Mouse (Mus musculus) CH12F3 (cell line): ENCODE measurements around the gene Tada2a.

ENCODE experiments used
- in situ Hi-C: fragments of 300-500 bp; cut with MboI; formaldehyde crosslinking; loops from 2 replicates; pipeline ENCODE4 v1.14.3; 2020; ENCODE audit warnings: low sequenced_read_pairs

Tada2a gene

DNA sequence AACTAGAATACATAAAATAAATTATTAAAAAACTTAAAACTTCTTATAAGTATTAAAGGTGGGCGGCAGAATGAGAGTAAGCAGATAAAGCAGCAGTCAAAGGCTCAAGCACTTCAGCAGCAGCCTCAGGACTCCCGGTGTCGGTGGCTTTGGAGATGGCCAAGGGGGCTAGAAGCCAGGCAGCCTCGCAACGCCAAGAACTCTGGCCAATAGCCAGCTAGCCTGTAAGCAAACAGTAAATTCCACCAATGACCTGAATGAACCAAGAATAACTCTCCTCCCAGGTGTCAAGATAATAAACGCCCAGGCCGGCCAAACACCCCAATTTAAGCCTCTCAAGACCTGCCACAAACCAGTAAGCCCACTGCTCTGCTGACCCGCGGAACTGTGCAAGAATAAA lies 13.8 kb downstream of the Tada2a start:
- in situ Hi-C loops: no loop called here

DNA sequence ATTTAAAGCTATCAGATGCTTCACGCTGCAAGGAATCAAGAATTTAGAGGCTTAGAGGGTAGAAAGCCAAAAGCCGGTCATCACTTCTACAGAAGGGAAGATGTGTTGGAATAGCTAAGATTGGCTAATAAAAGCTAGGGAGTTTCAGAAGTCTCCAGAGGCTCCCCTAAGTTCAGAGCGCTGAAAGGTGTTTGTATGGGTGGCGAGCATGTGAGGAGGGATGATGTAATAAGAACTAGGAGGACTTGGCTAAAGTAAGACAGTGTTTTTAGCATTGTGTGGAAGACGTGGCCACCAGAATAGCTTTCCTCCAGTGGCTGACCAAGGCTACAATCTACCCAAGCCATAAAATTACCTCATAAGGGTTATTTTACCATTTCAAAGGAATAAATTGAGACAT lies 15.8 kb downstream of the Tada2a start:
- in situ Hi-C loops: no loop called here

DNA sequence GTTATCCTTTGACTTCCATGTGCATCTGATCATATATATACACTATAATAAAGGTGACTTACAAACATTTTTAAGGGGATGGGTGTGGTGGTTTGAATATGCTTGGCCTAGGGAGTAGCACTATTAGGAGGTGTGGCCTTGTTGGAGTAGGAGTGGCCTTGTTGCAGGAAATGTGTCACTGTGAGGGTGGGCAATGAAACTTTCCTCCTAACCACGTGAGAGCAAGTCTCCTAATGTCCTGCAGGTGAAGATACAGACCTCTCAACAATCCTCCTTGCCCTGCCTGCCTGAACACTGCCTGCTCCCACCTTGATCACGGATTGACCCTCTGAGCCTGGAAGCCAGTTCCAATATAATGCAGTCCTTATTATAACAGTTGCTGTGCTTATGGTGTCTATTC lies 22.3 kb downstream of the Tada2a start:
- in situ Hi-C loops: no loop called here

DNA sequence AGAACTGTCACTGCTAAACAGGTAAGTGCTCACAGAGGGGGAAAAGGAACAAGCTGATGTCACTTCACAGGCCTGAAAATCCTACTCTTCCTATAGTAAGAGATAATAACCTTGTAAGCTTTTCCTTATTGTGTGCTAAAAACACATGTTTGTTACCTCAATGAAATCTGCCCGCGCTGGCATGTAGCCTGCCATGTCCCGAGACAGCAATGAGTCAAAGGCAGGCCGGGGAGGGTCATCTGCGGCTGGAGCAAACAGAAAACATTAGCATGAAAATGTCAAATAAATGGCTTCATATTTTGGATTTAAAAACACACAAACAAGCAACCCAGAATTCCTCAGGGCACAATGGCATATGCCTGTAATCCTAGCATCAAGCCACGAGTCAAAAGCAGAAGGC lies 25.4 kb downstream of the Tada2a start:
- in situ Hi-C loops: no loop called here

DNA sequence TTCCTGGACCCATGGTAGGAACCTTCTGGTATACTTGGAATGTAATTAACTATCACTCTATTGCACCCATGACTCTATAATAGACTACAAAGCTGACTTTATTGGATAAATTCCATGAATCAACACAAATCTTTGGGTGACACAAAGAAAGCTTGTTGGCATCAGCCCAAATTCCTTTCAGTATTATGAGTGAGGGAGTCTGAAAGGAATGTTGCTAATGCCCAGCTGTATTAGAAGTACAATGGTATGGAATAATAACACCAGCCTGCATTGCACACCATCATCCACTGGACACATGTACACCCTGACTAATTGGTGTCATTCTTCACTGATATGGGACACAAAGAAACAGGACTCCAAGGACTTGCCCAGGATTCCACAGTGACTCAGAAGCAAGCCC lies 28.2 kb downstream of the Tada2a start:
- in situ Hi-C loops: no loop called here

DNA sequence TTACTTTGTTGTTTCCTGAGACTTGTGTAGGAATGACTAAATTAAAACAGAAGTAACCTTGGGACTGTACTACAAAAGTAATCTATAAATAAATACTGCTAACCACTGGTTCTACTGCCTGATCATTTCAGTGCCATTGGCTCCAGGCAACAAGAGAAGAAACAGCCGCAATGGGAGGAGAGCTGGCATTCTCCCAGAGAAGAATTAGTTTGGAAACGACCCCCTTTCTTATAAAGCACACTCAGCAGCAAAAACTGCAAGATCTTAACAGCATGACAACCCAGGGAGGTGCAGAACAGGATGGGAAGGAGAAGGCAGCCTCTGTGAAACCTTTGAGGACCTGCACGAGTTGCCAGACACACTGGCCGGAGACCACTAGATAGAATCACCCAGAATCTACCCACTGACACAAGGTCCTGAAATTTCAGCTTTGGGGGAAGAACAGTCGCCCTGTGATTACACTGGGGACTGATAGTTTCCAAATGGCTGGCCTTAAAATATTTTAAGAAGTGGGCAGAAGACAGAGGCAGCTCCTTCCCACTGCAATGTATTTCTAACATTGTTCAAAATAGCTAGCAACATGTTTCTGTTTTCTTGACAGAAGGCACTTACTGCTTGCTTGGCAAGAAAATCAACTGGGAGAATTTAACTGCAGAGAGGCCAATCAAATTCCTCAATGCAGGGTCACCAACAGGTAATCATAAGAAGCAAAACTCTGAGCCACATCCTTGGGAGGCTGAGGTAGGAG lies 32.0 kb downstream of the Tada2a start:
- in situ Hi-C loops: no loop called here

DNA sequence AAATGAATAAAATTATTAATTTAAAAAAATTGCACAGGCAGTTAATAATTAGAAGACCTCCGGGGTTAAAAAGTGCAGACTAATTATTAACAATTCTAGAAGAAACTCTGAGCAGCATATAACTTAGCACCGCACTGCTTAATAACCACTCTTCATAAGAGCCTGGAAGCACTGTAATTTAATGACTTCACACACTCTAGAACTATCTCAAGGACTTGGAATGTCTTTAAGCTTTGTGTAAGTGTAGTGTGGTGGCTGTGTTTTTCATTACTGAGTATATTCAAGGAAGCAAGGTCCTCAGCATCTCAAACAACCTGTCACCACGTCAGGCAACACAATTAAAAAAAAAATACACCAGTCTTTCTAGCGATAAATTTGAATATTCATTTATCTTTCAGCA lies 34.3 kb downstream of the Tada2a start:
- in situ Hi-C loops: no loop called here

DNA sequence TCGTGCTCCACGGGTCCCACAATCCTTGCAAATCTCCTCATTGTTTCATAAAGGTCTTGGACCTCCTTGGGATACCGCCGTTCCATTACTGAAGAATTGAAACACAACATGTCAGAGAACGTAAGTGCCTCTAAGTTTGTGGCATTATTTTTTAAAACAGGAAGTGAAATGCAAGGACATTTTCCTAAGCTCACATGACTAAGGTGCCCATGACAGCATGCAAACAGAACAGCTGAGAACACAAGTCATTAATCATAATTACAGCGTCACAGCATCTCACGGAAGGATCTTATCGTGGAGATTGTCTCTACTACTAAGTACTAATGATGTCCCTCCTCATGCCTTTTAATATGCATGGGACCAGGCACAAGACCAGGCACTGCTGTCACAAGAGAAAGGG lies 38.8 kb downstream of the Tada2a start:
- in situ Hi-C loops: no loop called here

DNA sequence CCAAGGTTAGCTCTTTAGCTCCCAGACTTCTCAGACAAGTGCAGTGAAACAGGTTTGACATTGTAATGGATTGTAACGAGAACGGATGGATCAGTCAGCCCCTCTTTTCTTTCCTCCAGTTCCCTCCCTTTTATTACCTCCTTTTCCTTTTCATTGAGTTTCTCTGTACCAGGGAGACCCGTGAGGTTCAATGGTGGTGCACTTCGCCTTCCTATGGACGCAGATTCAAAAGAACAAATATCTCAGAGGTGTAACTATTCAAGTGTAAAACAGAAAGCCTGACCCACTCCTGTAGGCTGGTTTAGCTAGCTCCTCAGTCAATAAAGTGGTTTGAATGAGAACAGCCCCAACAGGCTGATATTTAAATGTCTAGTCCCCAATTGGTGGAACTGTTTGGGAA lies 47.5 kb downstream of the Tada2a start:
- in situ Hi-C loops: no loop called here

DNA sequence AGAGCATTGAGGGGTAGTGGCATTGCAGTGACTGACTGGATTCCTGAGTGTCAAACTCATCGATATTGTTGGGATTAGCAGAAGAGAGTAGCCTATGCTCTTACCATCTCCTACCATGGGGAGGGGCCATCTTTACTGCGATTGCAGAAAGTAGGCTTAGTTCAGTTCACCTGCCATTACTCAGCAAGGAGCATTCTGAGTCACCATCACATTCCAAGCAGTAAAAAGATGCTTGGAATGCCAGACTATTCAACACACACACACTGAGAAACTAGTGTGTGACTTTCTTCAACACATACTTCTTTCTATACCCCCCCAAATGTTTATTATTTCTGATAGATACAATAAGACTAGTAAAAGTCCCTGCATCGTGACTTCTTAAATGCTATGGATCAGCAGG lies 49.1 kb downstream of the Tada2a start:
- in situ Hi-C loops: no loop called here

DNA sequence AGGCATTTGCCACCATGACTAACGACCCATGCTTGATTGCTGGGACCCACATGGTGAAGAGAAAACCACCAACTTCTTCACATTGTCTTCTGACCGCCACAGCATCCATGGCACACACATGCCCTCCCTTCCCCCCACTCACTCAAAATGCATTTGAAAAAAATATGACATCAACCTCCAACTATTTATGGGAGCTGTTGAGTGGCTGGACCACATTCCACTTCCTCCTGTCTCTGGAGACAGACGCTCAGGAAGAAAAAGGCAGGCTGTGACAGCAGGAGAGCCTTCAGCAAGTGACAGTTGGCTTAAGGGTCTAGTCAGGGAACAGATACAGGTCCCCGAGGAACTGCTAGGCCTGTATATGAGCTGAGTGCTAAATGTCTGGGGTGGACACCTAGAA lies 49.5 kb downstream of the Tada2a start:
- in situ Hi-C loops: no loop called here

DNA sequence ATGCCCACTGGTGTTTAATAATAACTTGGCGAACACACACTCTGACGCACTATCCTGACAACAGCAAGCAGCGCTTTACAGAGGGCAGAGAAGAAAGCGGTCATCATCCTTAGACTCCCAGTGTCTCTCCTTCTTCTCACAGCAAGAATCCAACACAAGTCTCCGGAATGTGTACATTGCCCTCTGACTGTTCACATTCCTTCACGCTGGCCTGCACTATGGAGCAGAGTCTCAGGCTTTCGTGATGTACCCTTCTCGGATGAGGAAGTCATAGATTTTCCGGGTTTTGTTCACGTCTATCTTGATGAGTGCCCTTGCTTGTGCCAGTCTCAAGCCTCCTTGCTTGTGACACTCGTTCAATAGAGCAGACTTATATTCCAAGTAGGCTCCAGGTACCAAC lies 50.0 kb downstream of the Tada2a start:
- in situ Hi-C loops: no loop called here

DNA sequence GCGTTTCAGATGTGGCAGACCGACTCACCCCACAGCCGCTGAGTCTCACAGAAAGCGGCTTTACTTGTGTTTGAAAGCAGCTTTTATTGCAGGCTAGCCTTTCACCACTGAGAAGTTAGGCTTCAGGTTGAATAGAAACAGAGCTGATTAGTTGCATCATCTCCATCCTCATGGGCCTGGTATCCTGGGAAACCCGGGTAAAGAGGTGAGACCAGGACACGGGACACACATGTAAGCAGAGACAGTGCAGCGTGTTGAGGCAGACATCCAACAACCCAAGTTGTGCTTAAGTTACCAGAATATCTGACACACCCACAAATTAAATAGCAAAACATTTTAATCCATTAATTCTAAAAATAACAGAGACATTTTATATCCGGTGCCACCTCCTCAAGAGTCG lies 50.8 kb downstream of the Tada2a start:
- in situ Hi-C loops: no loop called here

DNA sequence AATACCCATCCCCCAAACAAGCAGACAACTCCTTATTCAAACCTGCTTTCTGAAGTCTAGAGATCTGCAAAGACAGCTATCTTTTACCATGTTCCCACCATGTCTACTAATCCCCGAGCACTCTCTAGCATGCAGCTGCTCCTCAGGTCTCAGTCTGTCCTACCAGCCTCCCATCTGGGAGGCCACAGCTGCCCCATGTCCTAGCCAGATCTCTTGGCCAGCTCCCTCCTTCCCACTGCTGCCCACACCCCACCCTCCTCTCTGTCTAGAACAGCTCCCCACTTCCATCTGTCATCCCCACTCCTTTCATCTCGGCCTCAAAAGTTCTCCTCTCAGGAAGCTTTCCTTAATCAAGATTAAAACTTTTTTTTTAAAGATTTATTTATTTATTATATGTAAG lies 52.4 kb downstream of the Tada2a start:
- in situ Hi-C loops: no loop called here

DNA sequence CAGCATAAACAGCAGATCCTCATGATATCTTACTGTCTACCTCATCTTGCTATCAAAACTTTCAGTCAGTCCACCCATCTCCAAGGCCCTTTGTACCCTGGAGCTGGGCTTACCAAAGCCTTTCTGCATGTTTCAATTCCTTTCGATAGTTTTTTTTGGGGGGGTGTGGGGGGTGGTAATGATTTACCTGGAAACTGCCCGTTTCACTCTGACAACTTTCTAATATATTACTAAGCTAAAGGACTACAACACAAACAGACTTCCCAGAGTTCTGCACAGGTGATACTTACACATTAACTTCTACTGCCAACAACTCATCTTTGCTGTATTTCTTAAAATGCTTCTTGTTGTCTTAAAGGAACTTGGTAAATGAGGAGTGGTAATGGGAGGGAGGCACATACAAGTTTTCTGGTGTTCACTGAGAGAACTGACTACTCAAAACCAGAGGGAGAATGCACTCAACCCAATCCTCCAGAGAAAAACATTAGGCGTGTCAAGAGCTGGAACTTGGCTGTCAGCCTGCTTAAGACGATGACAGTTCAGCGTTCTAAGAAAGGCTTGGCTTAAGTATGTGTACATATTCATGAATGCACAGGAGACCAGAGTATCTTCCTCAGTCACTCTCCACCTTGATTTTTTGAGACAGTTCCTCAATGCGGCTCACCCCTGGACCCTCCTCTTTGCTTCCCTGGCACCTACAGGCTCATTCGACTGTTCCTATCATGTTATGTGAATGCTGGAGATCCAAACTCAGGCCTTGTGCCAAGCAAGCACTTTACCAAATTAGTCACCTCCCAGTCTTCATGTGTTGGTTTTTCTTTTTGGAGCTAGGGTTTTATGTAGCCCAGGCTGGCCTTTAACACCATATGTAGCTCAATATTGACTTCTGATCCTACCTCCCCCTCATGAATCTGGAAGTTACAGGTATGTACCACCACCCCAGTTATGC lies 55.3 kb downstream of the Tada2a start:
- in situ Hi-C loops: no loop called here

DNA sequence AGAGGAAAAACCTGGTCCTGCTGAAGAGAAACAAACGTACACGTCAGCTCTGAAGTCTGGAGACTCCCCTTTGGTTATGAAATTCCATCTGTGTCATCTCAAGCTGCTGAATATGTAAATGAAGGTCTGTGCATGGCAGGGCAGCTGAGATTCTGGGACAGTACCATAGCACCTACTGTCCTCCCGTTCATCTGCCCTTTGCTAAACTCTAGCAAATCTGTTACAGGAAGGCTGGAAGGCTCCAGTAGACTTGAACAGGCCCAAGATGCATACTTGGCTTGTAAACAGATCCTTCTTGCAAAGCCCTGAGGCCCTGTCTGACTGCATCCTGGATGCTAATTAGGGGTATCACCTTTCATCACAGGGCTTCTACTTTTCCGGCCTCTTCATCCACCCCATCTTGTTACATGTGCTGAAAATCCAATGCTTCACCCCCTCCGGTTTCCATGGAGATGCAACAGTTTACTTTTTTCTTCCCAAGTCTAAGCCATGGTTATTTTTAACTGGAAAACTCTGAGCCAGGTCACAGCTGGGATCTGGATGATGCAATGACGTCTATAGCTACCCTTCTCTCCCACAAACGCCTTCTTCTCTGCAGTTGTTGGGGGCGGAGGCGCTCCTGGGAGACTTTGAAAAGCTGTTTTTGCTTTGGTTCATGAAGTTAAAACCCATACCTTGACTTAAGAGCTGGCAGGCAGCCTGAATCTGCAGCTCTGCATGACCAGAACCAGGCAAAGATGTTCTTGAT lies 56.3 kb downstream of the Tada2a start:
- in situ Hi-C loops: no loop called here

DNA sequence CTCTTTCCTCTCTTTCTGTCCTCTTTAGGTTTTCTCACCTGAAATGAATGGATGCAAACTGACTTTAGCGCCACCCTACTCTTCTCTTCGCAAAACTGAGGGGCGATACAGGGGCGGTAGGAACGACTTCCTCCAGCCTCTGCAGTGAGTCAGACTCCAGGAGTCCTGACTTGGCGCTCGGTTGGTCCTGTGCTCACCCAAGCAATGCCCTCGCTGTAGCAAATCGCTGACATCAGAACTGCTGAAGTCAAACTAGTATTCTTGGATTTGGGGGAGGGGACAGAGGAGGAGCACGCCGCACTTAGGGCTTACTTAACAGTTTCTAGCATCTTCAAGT lies 60.4 kb downstream of the Tada2a start, which contains the start of gene Dusp14:
Dusp14 (minus strand) TSS at position 228 of the 337 bp plus-strand sequence.
- in situ Hi-C loops: no loop called here

DNA sequence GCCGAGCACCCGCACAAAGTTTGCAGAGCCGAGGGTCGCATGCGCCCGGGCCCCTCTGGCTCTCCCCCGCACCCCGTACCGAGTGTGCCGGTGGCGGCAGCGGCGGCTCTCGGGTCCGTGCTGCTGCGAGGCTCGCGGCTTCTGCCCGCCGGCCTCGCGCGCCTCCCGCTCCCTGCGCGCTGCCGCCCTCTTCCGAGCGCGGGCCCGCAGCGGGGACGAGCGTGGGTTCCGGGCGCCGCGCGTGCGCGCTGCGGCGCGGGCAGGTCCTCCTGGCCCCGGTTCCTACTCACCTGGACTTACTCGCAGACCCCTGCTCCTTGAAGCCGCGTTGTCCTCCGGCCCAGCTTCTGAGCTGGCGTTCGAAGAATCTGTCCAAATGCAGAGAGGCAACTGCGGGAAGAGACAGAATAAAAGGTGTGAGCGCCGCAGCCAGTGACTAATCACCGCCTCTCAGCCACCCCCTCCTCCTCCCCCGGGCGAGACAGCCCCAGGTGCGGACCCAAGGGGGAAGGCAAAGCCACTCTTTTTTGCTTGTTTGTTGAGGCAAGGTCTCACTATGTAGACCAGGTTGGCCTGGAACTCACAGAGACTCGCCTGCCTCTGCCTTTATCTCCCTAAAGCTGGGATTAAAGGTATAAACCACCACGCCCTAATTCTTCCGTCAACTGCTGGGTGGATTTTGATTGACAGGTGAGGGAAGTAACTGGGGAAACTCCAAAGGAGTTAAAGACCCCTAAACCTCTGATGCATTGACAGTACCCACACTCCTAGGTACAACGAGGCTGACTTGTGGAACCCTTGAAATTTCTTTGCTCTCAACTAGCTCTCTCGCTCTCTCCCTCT lies 61.0 kb downstream of the Tada2a start:
- in situ Hi-C loops: no loop called here

DNA sequence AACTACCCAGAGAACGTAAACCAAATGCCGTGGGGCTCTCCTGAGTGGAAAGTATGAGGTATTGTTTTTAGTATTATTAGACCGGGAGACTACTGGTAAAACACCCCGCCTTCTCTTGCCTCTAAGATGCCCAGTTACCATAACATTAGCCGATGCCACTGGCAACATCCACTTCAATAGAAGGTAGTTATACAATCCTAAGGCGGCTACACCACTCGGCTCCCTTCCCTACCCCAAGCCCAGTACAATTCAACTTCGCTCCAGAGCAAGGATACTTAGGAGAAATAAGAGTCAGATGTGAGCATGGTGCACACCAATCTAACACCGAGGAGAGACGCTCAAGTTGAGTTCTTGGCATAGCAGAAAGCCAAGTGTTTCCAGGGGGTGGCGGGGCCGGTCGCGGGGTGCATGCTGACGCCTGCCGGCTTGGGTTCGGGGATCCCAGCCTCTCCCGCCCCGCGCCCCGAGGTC lies 61.6 kb downstream of the Tada2a start:
- in situ Hi-C loops: no loop called here

DNA sequence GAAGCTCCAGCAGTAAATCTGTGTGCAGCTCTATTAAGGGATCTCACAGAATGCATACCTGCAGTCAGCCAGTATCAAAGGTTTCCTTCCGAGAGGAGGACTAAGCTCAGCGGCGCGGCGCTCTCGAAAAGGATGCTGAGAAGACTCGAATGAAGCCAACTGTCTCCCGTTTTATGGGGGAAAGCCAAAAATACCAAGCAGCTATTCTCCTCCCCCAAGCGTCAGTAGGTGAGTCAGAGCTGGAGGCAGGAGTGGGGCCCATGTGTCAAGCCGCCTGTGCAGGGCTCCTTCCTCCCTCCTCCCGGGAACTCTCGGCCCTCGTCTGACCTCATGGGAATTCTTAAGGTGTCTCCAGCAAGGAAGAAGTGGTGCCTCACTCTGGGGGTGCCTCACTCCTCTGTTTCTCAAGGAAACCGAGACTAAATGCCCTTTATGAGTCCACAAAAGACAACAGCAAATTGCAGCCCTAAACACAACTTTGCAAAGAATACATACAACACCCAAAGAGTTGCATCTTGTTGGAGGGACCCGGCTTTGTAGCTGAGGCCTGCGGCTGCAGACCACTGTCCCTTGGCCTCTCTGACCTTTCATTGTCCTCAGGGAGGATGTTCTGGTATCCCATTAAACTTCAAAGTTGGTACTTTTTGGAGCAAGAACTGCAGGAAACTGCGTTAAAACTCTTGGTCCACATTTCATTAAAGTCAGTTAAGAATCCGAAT lies 62.3 kb downstream of the Tada2a start:
- in situ Hi-C loops: no loop called here
